Mouse (Mus musculus) cerebellum, postnatal 36 days (tissue): Measurements from ENCODE around the gene Krtap9-3.
"Not testable (repeated sequence)": the region's sequence is repeated elsewhere in the genome, so short reads cannot be mapped to it uniquely, and the experiment has no call there.

Experiments
- DNase-seq, 2 experiments: peaks; one replicate each; pipeline ENCODE4 v3.0.0; 2021 to 2022; ENCODE audit warnings: mixed read lengths in 2 of 2

Gene Krtap9-3

DNA sequence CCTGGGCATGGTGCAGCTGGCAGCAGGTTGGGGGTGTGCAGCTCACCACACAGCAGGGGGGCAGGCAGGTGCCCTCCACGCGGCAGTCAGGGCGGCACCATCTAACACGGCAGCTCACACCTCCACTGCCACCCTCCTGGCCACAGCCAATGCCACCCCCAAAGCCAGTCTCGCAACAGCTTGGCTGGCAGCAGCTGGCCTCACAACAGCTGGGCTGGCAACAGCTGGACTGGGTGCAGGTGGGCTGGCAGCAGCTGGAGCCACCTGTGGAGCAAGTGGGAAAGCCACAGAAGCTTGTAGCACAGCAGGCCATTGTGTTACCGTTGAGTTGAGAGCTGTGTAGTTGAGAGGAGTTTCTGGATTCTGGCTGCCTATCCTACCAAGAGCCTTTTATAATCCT lies at the start of gene Krtap9-3:
Gene Krtap9-3, minus strand, starts transcription at position 364 of the 400 bp plus-strand sequence.
- not testable (repeated sequence) for DNase-seq

DNA sequence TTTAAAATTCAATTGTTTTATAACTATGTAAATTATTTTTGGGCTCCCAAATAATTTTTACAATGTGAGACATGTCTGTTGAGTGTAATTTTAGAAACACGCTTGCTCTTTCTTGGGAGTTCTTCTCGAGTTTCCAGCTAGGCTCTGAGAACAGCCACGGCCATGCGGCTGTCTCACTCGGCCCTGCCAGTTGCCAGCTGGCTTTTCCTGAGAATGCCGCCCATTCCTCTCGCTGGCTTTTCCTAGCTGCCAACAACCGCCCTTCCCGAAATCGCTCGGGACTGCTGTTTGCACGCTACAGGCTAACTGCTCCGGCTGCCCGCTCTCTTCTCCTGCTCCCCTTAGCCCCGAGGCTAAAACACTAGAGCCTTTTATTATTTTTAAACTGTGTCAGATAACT lies 48.5 kb upstream of the Krtap9-3 start:
- DNase-seq = no peak

DNA sequence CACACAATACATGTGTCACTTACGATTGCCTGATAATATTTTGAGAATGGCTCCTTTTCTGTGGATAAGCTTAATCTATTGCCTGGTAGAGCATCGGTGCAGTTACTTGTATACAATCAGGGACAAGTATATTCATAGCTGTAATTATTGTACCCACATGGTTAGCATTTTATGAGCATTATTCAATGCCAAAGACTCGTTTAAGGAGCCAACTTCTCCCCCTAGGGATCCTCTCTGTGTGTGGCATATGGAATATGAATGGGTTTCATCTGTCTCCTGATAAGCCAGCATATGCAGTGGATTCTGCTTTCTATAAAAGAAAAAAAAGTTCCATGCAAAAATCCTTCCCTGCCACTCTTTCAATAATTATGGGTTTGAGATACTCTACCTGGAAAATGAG lies 46.4 kb upstream of the Krtap9-3 start:
- no peak for DNase-seq

DNA sequence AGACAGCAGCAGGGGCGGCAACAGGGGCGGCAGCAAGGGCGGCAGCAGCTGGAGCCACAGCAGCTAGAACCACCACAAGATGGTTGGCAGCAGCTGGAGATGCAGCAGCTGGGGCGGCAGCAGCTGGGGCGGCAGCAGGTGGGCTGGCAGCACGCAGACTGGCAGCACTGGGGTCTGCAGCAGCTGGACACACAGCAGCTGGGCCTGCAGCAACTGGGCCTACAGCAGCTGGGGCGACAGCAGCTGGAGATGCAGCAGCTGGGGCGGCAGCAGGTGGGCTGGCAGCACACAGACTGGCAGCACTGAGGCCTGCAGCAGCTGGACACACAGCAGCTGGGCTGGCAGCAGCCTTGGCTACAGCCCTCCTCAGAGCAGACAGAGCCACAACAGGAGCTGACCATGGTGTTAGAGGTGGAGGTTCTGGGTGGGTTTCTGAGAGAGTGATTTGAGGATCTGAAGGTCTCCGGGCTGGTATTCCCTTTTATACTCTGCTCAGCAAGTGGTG lies 45.8 kb upstream of the Krtap9-3 start, which contains the start of gene Krtap4-7:
Gene Krtap4-7, minus strand, starts transcription at position 455 of the 505 bp plus-strand sequence.
- DNase-seq = not testable (repeated sequence)

DNA sequence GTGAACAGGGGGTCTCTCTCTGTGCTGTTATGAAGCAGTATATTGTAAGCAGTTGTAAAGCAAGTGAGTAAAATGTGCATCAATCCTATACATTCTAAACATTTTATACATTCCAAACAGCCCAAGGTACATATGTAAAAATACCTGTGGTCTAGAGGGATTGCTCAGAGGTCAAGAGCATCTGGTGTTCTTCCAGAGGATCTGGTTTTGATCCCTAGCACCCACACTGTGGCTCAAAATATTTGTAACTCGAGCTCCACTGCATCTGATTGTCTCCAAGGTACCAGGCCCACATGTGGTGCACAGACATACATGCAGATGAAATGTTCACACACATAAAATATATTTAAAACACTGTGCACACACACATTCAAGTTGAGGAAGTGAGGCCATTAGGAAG lies 43.0 kb upstream of the Krtap9-3 start:
- no peak for DNase-seq

DNA sequence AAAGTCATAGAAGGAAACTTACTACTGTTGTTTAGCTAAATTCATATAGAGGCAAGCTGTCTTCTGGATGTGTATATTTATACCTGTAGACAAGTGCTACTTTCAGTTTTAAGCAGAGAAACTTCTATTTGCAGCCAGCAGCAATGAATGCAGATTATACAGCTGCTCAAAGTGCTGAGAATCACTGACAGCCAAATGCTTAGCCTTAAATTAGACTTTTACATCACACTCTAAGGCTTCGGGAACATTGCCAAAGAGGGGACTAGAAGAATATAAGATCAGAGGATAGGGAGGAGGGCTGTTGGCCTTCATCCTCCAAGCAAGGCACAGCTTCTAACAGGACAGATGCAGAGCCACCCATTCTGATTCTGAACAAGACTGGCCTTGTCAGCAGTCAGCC lies 39.2 kb upstream of the Krtap9-3 start:
- no peak for DNase-seq

DNA sequence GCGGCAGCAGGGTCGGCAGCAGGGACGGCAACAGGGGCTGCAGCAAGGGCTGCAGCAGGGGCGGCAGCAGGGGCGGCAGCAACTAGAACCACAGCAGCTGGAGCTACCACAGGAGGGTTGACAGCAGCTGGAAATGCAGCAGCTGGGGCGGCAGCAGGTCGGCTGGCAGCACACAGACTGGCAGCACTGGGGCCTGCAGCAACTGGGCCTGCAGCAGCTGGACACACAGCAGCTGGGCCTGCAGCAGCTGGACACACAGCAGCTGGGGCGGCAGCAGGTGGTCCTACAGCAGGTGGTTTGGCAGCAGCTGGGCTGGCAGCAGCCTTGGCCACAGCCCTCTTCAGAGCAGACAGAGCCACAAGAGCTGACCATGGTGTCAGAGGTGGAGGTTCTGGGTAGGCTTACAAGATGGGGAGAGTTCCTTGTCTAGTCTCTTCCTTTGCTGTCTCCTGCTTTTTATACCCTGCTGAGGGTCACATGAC lies 36.8 kb upstream of the Krtap9-3 start, which contains the start of gene Krtap4-2:
Gene Krtap4-2, minus strand, starts transcription at position 432 of the 482 bp plus-strand sequence.
- no peak for DNase-seq

DNA sequence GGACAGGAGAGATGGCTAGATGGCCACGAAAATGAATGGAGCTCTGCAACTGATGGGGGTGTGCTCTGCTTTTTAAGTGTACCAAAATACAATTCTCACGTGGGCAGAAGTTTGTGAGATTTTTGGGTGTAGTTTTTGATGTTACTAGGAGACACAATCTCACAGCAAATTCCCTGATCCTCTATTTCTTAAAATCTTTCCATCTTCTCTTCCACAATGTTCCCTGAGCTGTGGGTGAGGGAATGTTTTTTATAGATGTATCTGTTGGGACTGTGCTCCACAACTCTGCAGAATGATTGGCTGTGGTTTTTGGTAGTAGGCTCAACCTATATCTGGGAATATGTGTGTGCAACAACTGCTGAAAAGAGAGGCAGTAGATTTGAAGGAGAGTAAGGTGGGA lies 35.4 kb upstream of the Krtap9-3 start:
- no peak for DNase-seq

DNA sequence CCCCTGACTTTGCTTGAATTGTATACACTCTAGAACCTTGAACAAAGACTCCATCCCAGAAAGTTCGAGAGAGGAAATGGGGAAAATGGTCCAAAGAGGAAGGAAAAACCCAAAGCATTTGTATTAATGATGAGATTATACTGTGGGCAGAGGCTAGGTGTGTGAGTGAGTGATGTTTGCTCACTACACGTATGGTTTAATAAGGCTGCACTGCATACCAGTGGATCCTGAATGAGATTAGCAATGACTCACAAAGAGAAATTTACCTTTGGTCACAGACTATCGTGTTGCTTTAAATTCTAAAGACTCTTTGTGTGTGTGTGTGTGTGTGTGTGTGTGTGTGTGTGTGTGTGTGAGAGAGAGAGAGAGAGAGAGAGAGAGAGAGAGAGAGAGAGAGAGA lies 33.0 kb upstream of the Krtap9-3 start:
- DNase-seq = no peak

DNA sequence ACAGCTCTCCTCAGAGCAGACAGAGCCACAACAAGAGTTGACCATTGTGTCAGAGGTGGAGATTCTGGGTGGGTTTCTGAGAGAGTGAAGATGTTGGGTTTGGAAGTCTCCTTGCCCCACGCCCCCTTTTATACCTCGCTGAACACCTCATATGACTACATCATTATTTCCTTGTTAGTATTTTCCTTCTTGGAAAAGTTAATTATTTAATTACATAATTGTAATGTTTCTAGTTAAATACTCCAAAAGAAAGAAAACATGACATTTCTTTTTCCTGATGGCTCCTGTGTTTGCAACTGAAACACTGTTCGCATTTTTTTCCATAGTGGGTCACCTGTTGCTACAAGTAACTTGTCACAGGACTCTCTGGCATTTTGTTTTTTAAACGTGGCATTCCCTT lies 30.2 kb upstream of the Krtap9-3 start, which contains the start of gene Krtap4-1:
Gene Krtap4-1, minus strand, starts transcription at position 101 of the 400 bp plus-strand sequence.
- no peak for DNase-seq

DNA sequence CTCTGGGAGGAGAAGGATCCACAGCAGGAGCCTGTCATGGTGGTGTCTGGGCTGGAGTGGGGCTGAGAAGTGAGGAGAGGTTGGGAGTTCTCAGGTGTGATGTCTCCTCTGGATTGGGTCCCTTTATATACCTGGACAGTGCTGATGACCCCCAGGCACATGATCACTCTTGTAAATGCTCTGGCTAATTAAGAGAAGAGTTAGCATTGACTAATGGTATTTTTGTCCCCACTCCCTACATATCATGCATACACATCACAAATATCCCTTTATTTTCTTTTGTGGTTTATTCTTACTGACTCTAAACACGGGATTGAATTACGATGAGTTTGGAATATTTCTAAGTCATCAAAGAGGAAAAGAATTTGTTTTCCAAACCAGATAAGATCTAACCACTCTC lies 22.4 kb upstream of the Krtap9-3 start, which contains the start of gene Gm11562:
Gene Gm11562, minus strand, starts transcription at position 101 of the 400 bp plus-strand sequence.
- no peak for DNase-seq

DNA sequence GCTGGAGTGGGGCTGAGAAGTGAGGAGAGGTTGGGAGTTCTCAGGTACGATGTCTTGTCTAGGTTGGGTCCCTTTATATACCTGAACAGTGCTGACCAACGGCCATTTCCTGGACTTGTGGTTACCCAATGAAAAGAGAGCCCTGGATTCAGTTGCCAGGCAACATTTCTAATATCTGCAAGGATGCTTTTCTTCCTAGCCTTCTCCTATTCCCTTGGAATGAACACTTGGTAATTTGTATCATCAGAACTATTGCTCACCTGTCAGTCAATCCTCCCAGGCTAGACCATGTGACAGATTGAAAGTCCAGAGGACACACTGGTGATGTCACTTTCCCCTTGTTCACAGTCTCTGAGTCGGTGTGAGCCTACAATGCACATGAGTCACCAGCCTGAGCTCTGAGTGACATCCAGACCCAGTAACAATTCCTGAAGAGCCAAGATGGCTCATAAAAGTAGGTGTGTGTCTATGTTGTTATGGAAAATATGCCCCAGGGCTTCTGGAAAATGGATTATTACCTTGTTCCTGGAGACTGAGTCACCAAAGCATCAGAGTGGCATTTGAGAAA lies 17.0 kb upstream of the Krtap9-3 start, which contains the start of gene Krtap2-4:
Gene Krtap2-4, minus strand, starts transcription at position 51 of the 568 bp plus-strand sequence.
- DNase-seq = no peak

DNA sequence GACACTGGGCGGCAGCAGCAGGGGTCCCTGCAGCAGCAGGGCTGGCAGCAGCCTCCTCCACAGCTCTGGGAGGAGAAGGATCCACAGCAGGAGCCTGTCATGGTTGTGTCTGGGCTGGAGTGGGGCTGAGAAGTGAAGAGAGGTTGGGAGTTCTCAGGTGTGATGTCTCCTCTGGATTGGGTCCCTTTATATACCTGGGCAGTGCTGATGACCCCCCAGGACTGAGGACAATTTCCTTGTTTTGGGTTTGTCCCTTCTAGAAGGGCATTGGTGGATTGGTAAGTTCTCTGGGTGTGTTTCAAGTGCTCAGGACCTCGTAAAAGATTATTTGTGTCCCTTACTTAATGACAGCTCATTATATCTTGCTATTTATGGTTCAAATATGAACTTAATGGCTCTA lies 12.2 kb upstream of the Krtap9-3 start, which contains the start of gene Gm11937:
Gene Gm11937, minus strand, starts transcription at position 101 of the 400 bp plus-strand sequence.
- not testable (repeated sequence) for DNase-seq

DNA sequence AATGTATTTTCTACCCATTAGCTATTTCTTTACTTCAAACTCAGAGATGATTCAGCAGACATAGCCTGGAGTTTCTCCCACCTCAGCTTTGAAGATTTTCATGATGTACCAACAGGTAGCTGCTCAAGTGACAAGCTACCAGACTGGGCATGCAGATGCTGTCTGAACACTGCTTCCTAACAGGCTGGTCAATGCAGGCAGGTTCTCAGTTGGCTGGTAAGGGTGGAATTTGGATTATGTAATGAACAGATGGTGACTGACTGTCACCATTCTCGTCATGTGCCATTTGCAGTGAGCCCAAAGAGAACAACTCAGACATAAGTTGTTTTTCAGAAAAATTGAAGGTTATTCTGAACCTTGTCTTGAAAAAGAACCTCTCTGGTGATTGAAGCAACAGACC lies 11.2 kb upstream of the Krtap9-3 start:
- DNase-seq = peak; percentile 3 to 6

DNA sequence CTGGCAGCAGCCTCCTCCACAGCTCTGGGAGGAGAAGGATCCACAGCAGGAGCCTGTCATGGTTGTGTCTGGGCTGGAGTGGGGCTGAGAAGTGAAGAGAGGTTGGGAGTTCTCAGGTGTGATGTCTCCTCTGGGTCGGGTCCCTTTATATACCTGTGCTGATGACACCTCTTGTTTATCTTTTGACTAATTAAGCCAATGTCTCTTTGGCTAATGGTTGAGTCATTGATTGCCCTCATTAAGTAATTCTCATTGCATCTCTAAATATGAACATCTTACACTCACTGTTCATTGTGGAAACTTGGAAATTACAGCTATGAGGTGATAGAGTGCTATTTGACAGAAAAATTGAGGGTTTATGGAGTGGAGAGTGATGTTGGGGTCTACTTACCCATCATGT lies 5.3 kb upstream of the Krtap9-3 start, which contains the start of gene Gm11938:
Gene Gm11938, minus strand, starts transcription at position 101 of the 400 bp plus-strand sequence.
- DNase-seq = not testable (repeated sequence)

DNA sequence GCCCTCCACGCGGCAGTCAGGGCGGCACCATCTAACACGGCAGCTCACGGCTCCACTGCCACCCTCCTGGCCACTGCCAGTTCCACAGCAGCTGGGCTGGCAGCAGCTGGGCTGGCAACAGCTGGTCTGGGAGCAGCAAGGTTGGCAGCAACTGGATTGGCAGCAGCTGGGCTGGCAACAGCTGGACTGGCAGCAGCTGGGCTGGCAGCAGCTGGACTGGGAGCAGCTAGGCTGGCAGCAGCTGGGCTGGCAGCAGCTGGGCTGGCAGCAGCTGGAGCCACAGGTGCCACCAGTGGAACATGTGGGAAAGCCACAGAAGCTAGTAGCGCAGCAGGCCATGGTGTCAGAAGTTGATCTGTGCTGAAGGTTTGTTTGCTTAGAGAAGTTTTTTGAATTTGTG lies 6.9 kb downstream of the Krtap9-3 start, which contains the start of gene Krtap1-3:
Gene Krtap1-3, minus strand, starts transcription at position 359 of the 400 bp plus-strand sequence.
- DNase-seq = no peak

DNA sequence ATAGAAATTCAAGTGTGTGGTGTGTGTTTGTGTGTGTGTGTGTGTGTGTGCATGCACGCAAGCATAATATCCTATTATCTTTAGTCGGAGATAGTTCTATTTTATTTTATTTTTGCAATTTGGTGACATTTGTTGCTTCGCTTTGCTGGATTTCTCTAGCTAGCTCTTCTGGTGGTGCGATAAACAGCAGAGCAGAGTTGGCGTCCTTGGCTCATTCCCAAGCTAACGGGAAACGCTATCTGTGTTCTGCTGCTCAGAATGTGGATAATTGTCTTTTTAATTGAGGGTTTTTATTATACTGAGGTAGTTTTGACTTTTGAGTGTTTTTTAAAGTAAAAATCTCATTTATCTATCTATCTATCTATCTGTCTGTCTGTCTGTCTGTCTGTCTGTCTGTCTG lies 12.8 kb downstream of the Krtap9-3 start:
- no peak for DNase-seq

DNA sequence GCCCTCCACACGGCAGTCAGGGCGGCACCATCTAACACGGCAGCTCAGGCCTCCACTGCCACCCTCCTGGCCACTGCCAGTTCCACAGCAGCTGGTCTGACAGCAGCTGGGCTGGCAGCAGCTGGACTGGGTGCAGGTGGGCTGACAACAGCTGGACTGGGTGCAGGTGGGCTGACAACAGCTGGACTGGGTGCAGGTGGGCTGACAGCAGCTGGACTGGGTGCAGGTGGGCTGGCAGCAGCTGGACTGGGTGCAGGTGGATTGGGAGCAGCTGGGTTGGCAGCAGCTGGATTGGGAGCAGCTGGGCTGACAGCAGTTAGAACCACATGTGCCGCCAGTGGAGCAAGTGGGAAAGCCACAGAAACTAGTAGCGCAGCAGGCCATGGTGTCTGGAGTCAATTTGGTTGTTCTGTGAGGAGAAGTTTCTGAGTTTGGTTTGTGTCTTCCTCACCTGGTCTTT lies 14.6 kb downstream of the Krtap9-3 start, which contains the start of gene Krtap1-4:
Gene Krtap1-4, minus strand, starts transcription at position 410 of the 460 bp plus-strand sequence.
- DNase-seq = no peak

DNA sequence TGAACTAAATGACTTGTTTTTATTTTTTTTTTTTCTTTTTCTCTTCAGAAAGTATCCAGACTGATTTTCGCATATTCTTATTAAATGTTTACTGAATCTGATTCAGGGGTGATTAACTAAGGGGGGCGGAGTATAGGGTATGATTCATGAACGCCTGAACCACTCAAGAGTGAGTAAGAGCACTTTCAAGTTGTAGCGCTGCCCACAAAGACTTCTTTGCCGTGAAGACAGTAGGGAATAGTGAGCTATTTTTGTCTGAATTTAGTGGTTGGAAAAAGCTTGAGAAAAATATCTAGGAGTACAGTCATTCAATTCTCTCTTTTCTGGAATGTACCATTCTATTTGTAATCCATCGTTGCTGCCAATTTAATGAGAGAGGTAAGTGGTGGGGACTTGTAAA lies 16.3 kb downstream of the Krtap9-3 start:
- DNase-seq = no peak

DNA sequence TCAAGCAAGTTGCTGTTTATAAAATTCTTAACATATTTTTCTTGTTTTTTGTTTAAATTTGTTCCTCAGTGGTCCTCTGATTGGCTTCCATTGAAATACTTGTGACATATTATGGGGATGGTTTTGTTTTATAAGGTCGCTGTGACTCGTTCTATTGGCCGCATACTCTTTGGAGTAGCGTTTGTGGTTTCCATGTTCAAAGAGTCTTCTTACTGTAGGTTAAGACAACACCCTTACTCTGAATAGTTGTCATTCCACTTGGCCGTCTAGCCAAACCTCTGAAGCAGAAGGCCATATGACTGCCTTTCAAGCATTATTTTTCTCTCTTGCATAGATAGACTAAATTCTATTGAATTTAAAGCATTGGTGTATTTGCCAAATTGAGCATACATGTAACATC lies 16.9 kb downstream of the Krtap9-3 start:
- no peak for DNase-seq

DNA sequence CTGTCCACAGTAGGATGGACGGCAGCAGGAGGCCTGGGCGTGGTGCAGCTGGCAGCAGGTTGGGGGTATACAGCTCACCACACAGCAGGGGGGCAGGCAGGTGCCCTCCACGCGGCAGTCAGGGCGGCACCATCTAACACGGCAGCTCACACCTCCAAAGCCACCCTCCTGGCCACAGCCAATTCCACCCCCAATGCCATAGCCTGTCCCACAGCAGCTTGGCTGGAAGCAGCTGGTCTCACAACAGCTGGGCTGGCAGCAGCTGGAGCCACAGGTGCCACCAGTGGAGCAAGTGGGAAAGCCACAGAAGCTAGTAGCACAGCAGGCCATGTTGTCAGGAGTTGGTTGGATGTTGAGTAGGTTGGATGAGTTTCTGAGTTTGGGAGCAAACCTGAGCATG lies 17.3 kb downstream of the Krtap9-3 start, which contains the start of gene Krtap1-5:
Gene Krtap1-5, minus strand, starts transcription at position 381 of the 400 bp plus-strand sequence.
- DNase-seq = no peak

DNA sequence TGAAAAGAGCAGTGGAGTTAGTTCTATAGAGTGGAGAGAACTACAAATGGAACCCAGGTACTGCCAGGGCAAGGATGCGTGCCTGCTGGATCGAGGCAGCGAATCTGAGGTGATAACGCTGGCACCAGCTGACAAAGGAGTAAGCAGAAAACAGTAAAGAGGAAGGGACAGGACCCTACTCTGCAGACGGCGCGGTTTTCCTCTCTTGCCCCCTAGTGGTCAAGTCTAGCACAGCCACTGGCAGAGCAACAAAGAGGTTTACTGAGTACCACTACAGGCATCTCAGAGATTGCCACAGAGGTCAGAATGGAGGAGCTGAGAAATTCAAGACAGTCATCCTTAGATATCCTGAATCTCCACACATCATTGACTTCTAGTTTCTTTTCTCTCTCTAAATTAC lies 23.8 kb downstream of the Krtap9-3 start:
- peak; percentile 55 to 63 for DNase-seq

DNA sequence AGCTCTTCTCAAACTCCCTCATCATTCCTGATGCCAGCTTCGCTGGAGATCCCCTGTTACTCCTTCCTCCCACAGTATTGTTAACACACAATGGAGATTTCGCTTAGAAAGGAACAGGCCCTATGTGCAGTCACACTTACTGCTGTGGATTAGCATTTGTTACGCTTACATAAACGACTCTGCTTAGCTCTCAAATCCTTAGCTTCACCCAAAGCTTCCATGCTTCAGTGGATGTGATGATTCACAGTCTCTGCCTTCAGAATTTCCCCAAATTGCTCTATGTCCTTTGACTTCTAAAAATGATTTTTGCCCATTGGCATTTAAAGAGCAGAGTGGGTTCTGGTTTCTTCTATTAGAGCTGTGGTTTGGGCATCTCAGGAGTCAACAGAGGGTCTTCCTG lies 24.7 kb downstream of the Krtap9-3 start:
- DNase-seq = no peak

DNA sequence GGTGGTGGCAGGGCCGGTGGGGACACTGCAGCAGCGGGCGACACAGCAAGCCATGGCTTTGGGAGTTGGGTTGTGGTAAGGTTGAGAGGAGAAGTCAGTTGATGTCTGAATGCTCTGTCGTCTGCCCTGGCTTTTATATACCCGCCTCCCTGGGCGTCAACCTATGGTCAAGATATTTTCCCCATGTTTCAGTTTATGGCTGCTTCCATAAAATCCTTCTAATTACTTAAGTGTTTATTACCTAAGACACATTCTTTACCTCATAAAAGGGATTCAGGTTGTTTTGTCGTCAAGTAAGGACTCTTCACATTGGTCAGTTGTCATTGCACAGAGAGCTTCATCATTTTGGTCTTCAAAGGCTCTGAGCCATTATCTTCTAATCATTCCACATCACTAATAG lies 31.4 kb downstream of the Krtap9-3 start, which contains the start of gene Krtap3-1:
Gene Krtap3-1, minus strand, starts transcription at position 101 of the 400 bp plus-strand sequence.
- DNase-seq = no peak
